Mouse (Mus musculus) forebrain, postnatal 0 days (tissue): Measurements from ENCODE around the gene Metap1. TPM values are rescaled to one million over a fixed set of nuclear protein-coding genes. Genes with fewer than 3 reads are reported as not detected.
A peak's percentile ranks its signal among the peaks of the same experiment; 100 is the strongest.

ENCODE experiments used
- ATAC-seq: fragments of 200-750 bp; cut with Nextera tagmentation; 2 replicates; pipeline ENCODE4 v1.8.0; 2017; ENCODE audit warnings: mild to moderate bottlenecking, moderate library complexity
- DNase-seq: peaks from one replicate; pipeline ENCODE4 v3.0.0-alpha.2; 2015
- H3K27ac ChIP-seq: fragments of 300-500 bp; sonication (generic); 2 replicates; pipeline ENCODE4 v1.5.1; 2014; ENCODE audit warnings: low read depth, mild to moderate bottlenecking, antibody characterized with exemption, low read length, moderate library complexity, mixed read lengths
- H3K27me3 ChIP-seq: fragments of 300-500 bp; sonication (generic); 2 replicates; pipeline ENCODE4 v1.6.1; 2014; ENCODE audit warnings: mild to moderate bottlenecking, low read length, mixed read lengths; ENCODE audit not compliant: insufficient read depth
- H3K36me3 ChIP-seq: fragments of 300-500 bp; sonication (generic); 2 replicates; pipeline ENCODE4 v1.6.1; 2014; ENCODE audit warnings: mild to moderate bottlenecking, moderate library complexity; ENCODE audit not compliant: insufficient read depth
- H3K4me1 ChIP-seq: fragments of 300-500 bp; sonication (generic); 2 replicates; pipeline ENCODE4 v1.6.1; 2014; ENCODE audit warnings: antibody characterized with exemption; ENCODE audit not compliant: insufficient read depth
- H3K4me2 ChIP-seq: fragments of 300-500 bp; sonication (generic); 2 replicates; pipeline ENCODE4 v1.6.1; 2014; ENCODE audit warnings: low read depth, mild to moderate bottlenecking, moderate library complexity
- H3K4me3 ChIP-seq: fragments of 300-500 bp; sonication (generic); 2 replicates; pipeline ENCODE4 v1.5.1; 2014; ENCODE audit warnings: low read depth, low read length, mixed read lengths
- H3K9ac ChIP-seq: fragments of 300-500 bp; sonication (generic); 2 replicates; pipeline ENCODE4 v1.6.1; 2014; ENCODE audit warnings: mild to moderate bottlenecking
- H3K9me3 ChIP-seq: fragments of 300-500 bp; sonication (generic); 2 replicates; pipeline ENCODE4 v1.6.1; 2016; ENCODE audit warnings: low read length
- CTCF ChIP-seq: sonication (generic); IDR thresholded peaks from 2 replicates; pipeline ENCODE4 v1.5.1; 2016; ENCODE audit warnings: antibody characterized with exemption, control low read depth, low read depth
- WGBS: fragments of 180-500 bp; shearing (Covaris S2); extraction: QIAGEN DNeasy Blood & Tissue Kit; methylation state at CpG from one replicate; pipeline ENCODE4 v1.1.7; 2014; 5-methylcytosine and 5-hydroxymethylcytosine counted together
- polyA plus RNA-seq: library from polyadenylated mRNA; unstranded; fragments of >200 nt; fragmentation: Nextera tagmentation; extraction: Ambion mirVana; gene quantifications from 2 replicates; pipeline ENCODE4 v1.2.1, GENCODE M21; 2015
- total RNA-seq: library from RNA; depleted of rRNA; stranded (reverse); fragments of >200 nt; gene quantifications from 2 replicates; pipeline ENCODE4 v1.2.3, GENCODE M21; 2014

Gene Metap1
- total and polyA plus RNA-seq, 2 experiments from 2014 or later, result 50.2 to 61.8 TPM

GRCm38 (mm10) chr3:138431835-138432234 lies 57.5 kb downstream of the Metap1 start:
- no peaks in the 10 kb centered on the region for H3K9me3 ChIP-seq
- peak; percentile 55; the same call in 1 of the 2 replicates for ATAC-seq
- no peaks in the 10 kb centered on the region for H3K27me3 ChIP-seq
- WGBS, result 56% methylated on average over 2 of the region's 2 CpGs
- no peak overlapping the region for H3K9ac ChIP-seq
- H3K4me3 ChIP-seq, result no peak overlapping the region
- no peak overlapping the region for H3K4me2 ChIP-seq
- H3K27ac ChIP-seq, result no peak overlapping the region
- TF ChIP-seq CTCF, result peak; percentile 72
- no peaks in the 10 kb centered on the region for H3K4me1 ChIP-seq
- peak; percentile 73 for DNase-seq
- no peaks in the 10 kb centered on the region for H3K36me3 ChIP-seq

- no peak for TF ChIP-seq CTCF
- H3K9ac ChIP-seq, result no peak overlapping the region
- H3K27ac ChIP-seq, result no peak overlapping the region
- H3K4me1 ChIP-seq, result no peaks in the 10 kb centered on the region
- H3K9me3 ChIP-seq, result no peaks in the 10 kb centered on the region
- DNase-seq (no peak), ATAC-seq (no peak)
- no peak overlapping the region for H3K4me3 ChIP-seq
- H3K36me3 ChIP-seq, result no peaks in the 10 kb centered on the region
- H3K27me3 ChIP-seq, result no peaks in the 10 kb centered on the region
- no peak overlapping the region for H3K4me2 ChIP-seq
- WGBS, result 88% methylated on average over 6 of the region's 6 CpGs
Observed at GRCm38 (mm10) chr3:138430360-138430976, 58.8 kb downstream of the Metap1 start.

DNA sequence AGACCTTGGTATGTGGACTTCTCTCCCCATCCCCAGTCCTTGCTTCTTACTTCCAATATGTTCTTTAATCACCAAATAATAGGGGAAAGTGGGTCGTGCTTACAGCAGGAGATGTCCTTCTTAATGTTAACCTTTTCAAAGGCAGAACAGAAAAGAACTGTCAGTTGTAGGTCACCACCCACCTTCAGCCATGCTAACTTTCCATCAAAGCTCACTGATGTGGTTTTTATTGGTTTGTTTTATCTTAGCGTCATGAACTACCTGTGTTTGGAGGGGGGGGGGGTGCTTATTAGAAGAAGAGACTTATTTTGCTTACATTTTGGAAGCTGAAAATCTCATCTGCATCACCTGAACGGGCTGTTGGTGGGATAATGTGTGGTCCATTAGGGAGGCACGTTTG lies 65.1 kb downstream of the Metap1 start:
- ATAC-seq (no peak), DNase-seq (no peak)
- Histone ChIP-seq H3K9ac (no peak overlapping the region), H3K36me3 (no peaks in the 10 kb centered on the region), H3K4me3 (no peak overlapping the region), H3K27me3 (no peaks in the 10 kb centered on the region), H3K4me2 (no peak overlapping the region), H3K27ac (no peak overlapping the region), H3K9me3 (no peaks in the 10 kb centered on the region), H3K4me1 (no peaks in the 10 kb centered on the region)
- WGBS, result 62% methylated on average over 4 of the region's 4 CpGs
- TF ChIP-seq CTCF, result no peak

GRCm38 (mm10) chr3:138423664-138424063 lies 65.7 kb downstream of the Metap1 start:
- Histone ChIP-seq H3K4me3 (no peak overlapping the region), H3K36me3 (no peaks in the 10 kb centered on the region), H3K4me2 (no peak overlapping the region), H3K9ac (no peak overlapping the region), H3K4me1 (no peaks in the 10 kb centered on the region), H3K27me3 (no peaks in the 10 kb centered on the region), H3K9me3 (no peaks in the 10 kb centered on the region), H3K27ac (no peak overlapping the region)
- WGBS, result 70% methylated on average over 2 of the region's 2 CpGs
- DNase-seq, result no peak
- TF ChIP-seq CTCF, result no peak
- ATAC-seq, result no peak

GRCm38 (mm10) chr3:138420385-138420784 lies 68.9 kb downstream of the Metap1 start:
- H3K4me2 ChIP-seq, result no peak overlapping the region
- no peak overlapping the region for H3K9ac ChIP-seq
- H3K4me3 ChIP-seq, result no peak overlapping the region
- 94% methylated on average over 3 of the region's 3 CpGs for WGBS
- no peaks in the 10 kb centered on the region for H3K27me3 ChIP-seq
- no peak for ATAC-seq
- no peaks in the 10 kb centered on the region for H3K4me1 ChIP-seq
- DNase-seq, result no peak
- no peak for TF ChIP-seq CTCF
- H3K36me3 ChIP-seq, result no peaks in the 10 kb centered on the region
- no peak overlapping the region for H3K27ac ChIP-seq
- H3K9me3 ChIP-seq, result no peaks in the 10 kb centered on the region

DNA sequence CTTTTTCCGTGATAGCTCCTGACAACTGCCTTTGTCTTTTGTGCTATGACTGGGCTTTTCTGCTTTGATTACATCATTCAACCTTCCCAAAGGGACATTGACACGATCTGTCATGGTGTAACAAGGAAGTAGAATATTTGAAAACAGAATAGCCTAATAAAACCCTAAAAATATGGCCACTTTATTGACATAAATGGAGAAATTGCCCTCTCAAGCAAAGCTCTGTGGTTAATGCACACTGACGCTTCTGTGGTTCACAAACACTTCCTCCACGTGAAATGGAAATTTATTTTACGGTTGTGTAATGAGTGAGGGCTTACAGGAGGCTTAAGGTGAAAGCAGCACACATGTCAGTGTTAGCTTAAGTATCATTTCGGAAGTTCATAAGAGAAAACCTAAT lies 69.9 kb downstream of the Metap1 start:
- 81% methylated on average over 6 of the region's 6 CpGs for WGBS
- ATAC-seq, result no peak
- H3K27me3 ChIP-seq, result no peaks in the 10 kb centered on the region

DNA sequence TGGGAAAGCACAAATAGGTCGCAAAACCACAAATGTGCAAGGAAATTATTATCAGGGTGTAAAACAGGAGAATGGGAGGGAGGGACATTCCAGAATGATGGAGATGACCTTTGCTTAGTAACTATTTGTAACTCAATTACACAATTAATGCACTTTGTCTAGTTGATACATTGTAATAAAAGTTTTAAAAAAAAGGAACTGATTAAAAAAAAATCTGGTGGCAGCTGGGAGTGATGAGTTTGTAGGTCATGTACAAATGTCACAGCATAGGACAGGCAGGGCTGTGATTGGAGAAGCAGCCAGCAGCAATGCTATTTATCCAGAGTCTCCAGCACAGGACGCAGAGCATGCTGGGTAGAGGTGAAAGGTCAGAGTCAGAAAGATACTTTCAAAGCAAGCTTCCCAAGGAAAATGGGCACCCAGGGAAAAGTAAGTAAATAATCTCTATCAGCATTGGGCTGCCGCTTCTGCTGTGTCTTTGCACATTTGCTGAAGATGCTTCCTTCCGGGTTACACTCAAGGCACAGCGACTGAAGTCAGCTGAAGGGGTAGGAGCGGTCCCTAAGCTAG lies 74.1 kb downstream of the Metap1 start, which contains the start of gene Adh4:
TSS of gene Adh4 (plus strand) at position 346 of the 570 bp plus-strand sequence.
- no peak for TF ChIP-seq CTCF
- DNase-seq (no peak), ATAC-seq (no peak)
- no peak within 1 kb of the TSS for H3K4me3 ChIP-seq
- no peaks in the 10 kb centered on the region for H3K4me1 ChIP-seq
- H3K9me3 ChIP-seq, result no peaks in the 10 kb centered on the region
- no peaks in the 10 kb centered on the region for H3K27me3 ChIP-seq
- no peak within 1 kb of the TSS for H3K27ac ChIP-seq
- H3K4me2 ChIP-seq, result no peak within 1 kb of the TSS
- WGBS, result 78% methylated on average over 6 of the region's 6 CpGs
- H3K9ac ChIP-seq, result no peak within 1 kb of the TSS
- H3K36me3 ChIP-seq, result no peaks in the 10 kb centered on the region

More for the DNA sequence above, 69.9 kb downstream of the Metap1 start:
- H3K4me2 ChIP-seq, result no peak overlapping the region
- no peak for TF ChIP-seq CTCF
- H3K27ac ChIP-seq, result no peak overlapping the region
- no peaks in the 10 kb centered on the region for H3K36me3 ChIP-seq
- H3K4me3 ChIP-seq, result no peak overlapping the region
- no peak overlapping the region for H3K9ac ChIP-seq
- no peaks in the 10 kb centered on the region for H3K4me1 ChIP-seq
- no peak for DNase-seq
- no peaks in the 10 kb centered on the region for H3K9me3 ChIP-seq
